Mouse (Mus musculus) mammary gland, adult 2 months (tissue): ENCODE data around the gene Olfr746. TPM values are rescaled to one million over a fixed set of nuclear protein-coding genes. Genes with fewer than 3 reads are reported as not detected.

Experiments used
- polyA plus RNA-seq: library from polyadenylated mRNA; depleted of rRNA; stranded (reverse); fragments of >200 nt; gene quantifications from 2 replicates; pipeline ENCODE4 v1.2.3, GENCODE M21; 2012; ENCODE audit warnings: low replicate concordance; rRNA removed

Gene Olfr746
- not detected in 2 replicates for polyA plus RNA-seq

DNA sequence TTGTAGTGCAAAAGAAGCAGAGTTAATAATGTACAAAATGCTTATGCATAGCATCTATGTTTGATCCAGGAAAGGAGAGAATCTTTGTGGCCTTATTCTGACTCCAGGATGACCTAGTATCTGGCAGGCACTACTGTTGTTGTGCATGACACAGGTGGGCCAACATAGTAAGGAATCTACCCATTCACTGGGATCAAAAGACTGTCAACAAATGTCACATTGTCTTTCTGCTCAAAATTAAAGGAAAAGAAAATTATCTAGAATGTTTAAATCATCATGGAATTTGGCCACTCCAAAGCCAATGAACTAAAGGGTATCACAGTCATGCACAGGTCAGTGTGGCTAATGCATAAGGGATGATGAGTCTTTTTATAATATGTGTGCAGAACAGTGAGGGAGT lies at the start of gene Olfr746:
Olfr746 (plus strand) TSS at position 301 of the 400 bp plus-strand sequence.

DNA sequence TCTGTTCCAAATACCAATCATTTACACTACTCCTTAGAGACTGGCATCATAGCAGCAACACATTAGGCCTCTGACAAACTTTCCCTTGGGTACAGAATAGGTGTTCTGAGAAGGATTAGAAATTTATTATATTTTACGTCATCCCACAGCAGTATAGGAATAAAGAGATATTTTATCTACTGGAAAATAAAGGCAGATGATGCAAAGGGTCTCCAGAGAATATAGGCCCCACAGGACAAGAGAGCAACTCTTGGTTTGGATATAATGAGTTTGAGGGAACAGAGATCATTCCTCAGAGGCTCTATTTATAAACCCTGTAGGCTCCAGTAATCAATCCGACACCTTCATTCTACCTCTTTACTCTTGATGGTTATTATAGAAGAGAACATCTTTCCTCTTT lies 32.3 kb upstream of the Olfr746 start, which contains the start of gene Olfr744:
Olfr744 (plus strand) TSS at position 301 of the 400 bp plus-strand sequence.

DNA sequence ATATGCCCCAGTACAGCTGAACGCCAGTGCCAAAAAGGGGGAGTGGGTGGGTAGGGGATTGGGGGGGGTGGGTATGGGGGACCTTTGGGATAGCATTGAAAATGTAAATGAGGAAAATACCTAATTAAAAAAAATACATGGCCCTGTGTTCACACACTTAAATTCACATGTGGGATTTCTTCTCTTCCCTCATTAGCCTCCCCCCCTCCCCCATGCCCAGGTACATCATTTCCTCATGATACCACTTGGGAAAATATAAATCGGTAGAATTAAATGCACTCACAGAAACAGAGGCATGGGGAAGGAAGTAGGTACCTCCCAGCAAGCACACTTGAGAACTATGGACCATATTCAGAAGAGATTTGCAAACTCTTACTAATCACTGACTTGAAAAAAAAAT lies 7.8 kb upstream of the Olfr746 start, which contains the start of gene Olfr745:
Olfr745 (plus strand) TSS at position 301 of the 400 bp plus-strand sequence.

DNA sequence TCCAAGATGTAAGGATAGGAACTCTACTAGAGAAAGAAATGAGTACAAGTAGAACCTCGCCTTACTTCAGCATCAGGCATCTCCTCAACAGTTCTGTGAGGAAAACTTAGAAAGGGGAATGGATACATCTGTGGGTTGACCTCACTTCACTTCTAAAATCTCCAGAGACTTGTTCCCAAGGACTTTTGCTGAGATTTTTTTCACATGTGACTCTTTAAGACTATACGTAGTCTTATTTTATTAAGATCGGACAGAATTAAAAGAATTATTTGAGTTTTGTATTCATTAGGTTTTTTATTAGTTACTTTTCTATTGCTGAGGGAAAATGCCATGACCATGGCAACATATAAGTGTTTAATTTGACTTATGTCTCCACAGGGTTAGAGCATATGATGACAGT lies 46.2 kb downstream of the Olfr746 start, which contains the start of gene Olfr747:
Olfr747 (minus strand) TSS at position 101 of the 400 bp plus-strand sequence.

Other genes with a start within 250 kb of the Olfr746 start
- gene Olfr738, start 239.5 kb upstream of the Olfr746 start, polyA plus RNA-seq = not detected in 2 replicates
- gene Olfr739, start 228.5 kb upstream of the Olfr746 start, polyA plus RNA-seq = not detected in 2 replicates
- gene Olfr740, start 201.5 kb upstream of the Olfr746 start, polyA plus RNA-seq = not detected in 2 replicates
- gene Olfr741, start 174.3 kb upstream of the Olfr746 start, polyA plus RNA-seq = not detected in 2 replicates
- gene Olfr742, start 143.5 kb upstream of the Olfr746 start, polyA plus RNA-seq = not detected in 2 replicates
- gene Olfr743, start 125.2 kb upstream of the Olfr746 start, polyA plus RNA-seq = not detected in 2 replicates
- gene Olfr744, start 32.2 kb upstream of the Olfr746 start, polyA plus RNA-seq = not detected in 2 replicates
- gene Olfr745, start 7.7 kb upstream of the Olfr746 start, polyA plus RNA-seq = not detected in 2 replicates
- gene Olfr747, start 46.1 kb downstream of the Olfr746 start, polyA plus RNA-seq = not detected in 2 replicates
- gene Olfr748, start 60.3 kb downstream of the Olfr746 start, polyA plus RNA-seq = not detected in 2 replicates
- gene Olfr749, start 98.0 kb downstream of the Olfr746 start, polyA plus RNA-seq = not detected in 2 replicates
- 22.2 and 29.4 TPM in 2 replicates for gene Ttc5, start 138.4 kb downstream of the Olfr746 start, polyA plus RNA-seq
- gene Ccnb1ip1, start 160.6 kb downstream of the Olfr746 start, polyA plus RNA-seq = not detected in 2 replicates
- gene Parp2, start 160.8 kb downstream of the Olfr746 start, polyA plus RNA-seq = 13.0 and 34.5 TPM in 2 replicates
- gene Tep1, start 223.5 kb downstream of the Olfr746 start, polyA plus RNA-seq = 42.0 and 46.3 TPM in 2 replicates